Mouse (Mus musculus): ENCODE results near the gene Asphd1.
A peak's percentile ranks its signal among the peaks of the same experiment; 100 is the strongest.

Gene Asphd1

DNA sequence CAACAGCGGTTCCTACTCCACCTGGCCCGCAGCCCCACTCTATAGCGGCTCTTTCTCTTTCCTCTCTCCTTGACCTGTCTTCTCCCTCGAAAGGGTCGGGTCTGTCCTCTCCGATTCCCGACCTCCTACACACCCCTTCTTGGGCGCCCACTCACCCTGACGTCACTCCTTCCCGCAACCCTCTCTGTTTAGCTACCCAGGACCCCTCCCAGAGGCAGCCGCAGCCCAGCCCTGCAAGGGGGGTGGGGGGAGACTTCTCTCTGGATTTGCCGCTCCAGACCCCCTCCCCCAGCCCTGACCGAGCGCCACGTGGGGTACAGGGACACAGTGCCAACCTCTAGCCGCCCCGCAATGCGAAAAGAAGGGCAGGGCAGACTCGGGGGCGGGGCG, at the start of gene Asphd1:
Asphd1 (minus strand) TSS at position 180 of the 390 bp plus-strand sequence.
- DNase-seq (ENCODE audit: low read depth in 2 of 2, low spot score in 2 of 2), result no peak

DNA sequence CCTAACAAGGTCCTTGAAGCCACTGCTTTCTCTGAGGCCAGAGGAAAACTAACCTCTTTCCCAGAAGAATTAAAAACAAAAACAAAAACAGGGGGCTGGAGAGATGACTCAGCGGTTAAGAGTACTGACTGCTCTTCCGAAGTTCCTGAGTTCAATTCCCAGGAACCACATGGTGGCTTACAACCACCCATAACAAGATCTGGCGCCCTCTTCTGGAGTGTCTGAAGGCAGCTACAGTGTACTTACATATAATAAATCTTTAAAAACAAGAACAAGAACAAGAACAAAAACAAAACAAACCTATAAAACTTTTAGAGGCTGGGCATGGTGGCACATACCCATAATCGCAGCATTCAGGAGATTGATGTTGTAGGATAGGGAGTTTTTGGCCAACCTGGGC, 47.1 kb upstream of the Asphd1 start:
- DNase-seq (ENCODE audit: low read depth in 2 of 2, low spot score in 2 of 2), result no peak

DNA sequence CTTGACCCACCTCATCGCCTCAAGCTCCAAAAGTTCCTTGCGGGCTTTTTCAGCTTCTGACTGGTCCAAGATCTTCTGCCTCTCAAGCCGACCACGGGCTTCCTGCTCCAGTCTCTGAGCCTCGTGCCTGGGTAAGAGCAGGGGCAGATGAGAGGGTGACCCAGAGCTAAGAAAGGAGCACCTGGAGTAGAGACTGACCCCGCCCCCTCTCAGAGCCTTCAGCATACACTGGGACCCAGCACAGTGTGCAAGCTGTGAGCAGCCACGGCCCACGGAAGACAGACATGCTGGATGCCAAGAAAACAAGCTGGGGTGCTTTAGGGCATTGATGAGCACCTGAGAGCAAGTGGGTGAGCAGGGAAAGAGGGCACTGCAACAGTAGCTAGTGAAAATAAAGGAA, 39.4 kb upstream of the Asphd1 start:
- no peak for DNase-seq (ENCODE audit: low read depth in 2 of 2, low spot score in 2 of 2)

DNA sequence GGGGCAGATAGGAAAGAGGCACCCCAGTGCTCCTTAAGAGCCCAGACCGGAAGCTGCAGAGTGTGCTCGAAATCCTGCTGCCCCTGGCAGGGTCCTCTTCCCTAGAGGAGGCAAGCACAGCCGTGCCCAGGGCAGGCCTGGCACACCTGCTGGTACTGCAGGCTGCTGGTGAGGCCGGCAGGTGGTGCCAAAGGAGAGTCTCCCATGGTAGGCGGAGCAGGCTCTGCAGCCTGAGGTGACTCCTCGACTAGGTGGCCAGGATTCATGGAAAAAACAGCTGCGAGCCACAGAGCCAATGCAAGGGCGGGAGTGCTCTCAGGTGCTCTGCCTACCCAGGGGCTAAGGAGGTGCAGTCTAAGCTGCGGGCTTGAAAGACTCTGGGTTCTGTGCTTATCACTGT, 36.9 kb upstream of the Asphd1 start:
- no peak for DNase-seq (ENCODE audit: low read depth in 2 of 2, low spot score in 2 of 2)

DNA sequence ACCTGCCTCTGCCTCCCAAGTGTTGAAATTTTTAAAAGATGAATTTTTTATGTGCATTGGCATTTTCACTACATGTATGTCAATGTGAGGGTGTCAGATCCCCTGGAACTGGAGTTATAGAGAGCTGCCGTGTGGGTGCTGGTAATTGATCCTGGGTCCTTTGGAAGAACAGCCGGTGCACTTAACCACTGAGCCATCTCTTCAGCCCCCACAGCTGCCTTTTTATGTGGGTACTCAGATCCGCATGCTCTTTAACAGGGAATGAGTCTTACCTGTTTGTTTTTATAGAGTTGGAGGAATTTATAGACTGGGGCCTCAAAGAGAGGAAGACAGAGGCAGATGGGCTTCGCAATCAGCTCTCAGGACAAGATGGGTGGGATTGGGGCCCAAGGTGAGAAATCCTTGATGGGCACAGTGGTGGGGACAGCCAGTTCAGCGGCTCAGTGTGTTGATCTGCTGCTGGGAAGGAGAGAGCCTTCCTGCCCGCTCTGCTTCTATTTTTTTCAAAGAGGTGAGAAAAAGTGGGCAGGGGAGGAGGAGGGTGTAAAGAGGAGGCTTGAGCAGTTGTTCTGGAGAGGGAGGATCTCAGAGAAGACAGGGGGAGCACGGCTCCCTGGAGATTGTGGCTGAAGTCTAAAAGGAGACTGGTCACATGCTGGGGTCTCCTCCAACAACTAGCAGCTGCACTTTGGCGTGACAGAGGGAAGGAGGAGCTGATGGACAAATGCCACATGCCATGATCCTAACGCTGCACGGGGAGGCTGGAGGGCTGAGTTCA, 35.5 kb upstream of the Asphd1 start:
- no peak for DNase-seq (ENCODE audit: low read depth in 2 of 2, low spot score in 2 of 2)

DNA sequence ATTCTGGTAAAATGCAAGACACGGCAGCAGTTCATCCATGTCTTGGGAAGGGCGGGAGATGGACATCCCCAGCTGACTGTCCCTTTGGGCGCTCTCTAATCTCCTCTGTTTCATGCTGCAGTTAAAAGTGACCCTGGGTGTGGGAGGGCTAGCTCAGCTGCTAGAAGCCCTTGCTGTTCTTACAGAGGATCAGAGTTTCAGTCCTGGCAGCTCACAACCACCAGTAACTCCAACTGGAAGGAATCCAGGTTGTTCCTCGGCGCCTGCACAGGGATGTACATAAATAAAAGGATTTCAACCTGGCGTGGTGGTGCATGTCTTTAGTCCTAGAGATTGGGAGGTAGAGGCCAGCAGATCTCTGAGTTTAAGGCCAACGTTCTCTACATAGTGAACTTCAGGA, 33.7 kb upstream of the Asphd1 start:
- no peak for DNase-seq (ENCODE audit: low read depth in 2 of 2, low spot score in 2 of 2)

DNA sequence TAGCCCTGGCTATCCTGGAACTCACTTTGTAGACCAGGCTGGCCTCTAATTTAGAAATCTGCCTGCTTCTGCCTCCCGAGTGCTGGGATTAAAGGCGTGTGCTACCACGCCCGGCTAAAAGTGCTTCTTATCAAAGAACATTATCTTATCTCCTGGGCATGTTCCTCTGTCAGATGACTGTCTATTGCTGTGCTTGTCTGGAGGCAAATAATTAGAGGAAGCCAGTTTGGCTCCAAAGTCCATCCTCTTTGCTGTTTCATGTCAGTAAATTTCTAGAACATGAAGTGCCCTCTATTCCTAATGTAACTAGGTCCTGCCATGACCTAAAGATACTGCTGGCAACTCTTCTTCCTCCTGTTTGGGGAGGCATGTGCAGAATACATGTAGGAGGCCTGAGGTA, 32.7 kb upstream of the Asphd1 start:
- DNase-seq (ENCODE audit: low read depth in 2 of 2, low spot score in 2 of 2), result no peak

DNA sequence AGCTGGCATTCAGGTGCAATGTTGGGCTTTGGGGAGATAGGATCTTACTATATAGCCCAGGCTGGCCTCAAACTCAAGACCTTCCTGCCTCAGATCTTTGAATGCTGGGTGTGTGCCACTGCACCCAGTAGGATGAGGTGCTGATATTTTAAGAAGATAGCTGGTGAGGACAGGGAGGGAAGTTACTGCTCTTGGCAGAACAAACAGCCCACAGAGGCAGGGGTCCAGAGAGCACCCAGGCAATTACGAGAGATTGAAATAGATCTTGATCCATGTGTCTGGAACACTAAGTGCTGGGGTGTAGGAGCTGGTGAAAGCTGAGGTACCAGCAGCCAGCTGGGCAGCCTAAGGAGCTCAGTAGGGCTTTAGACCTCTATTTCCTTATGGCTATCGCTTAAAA, 32.2 kb upstream of the Asphd1 start:
- DNase-seq (ENCODE audit: low read depth in 2 of 2, low spot score in 2 of 2), result no peak

DNA sequence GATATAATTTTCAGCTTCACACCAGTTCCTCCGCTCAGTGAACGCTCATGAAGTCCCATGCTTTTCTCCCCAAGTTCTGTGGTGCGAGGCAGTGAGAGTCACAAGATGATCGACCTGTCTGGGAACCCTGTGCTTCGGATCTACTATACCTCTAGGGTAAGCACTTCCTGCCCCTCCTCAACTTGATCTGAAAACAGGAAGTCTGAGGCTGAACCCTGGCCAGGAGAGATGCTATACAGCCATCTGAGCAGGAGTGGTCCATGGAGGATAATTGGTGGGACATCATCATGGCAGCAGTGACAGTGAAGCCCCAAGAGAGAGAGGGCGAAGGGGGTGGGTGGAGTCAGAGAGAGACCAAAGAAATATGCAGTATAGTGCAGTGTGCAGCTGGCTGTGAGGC, 29.5 kb upstream of the Asphd1 start:
- DNase-seq (ENCODE audit: low read depth in 2 of 2, low spot score in 2 of 2), result peak; percentile 11 to 30

DNA sequence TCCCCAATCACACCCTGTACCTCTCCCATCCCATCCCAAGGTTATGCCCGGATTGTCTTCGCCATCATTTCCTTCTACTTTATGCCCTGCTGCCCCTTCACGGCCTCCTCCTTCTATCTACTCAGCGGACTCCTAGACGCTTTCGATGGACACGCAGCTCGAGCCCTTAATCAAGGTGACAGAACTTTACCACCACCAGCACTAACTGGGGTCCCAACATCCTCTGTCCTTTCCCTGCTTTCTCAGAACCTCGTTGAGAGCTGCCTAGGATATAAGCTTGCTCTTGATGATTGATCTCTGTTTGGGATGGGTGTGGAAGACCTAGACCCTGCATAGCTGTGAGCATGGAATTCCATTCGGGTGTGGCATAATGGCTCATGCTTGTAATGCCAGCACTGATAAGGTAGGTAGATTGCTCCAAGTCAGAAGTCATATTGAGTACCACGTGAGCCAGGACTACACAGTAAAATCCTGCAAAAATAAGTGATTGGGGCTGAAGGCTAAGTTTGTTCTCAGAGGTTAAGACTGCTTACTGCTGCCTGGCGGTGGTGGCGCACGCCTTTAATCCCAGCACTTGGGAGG, 27.6 kb upstream of the Asphd1 start:
- DNase-seq (ENCODE audit: low read depth in 2 of 2, low spot score in 2 of 2), result no peak

DNA sequence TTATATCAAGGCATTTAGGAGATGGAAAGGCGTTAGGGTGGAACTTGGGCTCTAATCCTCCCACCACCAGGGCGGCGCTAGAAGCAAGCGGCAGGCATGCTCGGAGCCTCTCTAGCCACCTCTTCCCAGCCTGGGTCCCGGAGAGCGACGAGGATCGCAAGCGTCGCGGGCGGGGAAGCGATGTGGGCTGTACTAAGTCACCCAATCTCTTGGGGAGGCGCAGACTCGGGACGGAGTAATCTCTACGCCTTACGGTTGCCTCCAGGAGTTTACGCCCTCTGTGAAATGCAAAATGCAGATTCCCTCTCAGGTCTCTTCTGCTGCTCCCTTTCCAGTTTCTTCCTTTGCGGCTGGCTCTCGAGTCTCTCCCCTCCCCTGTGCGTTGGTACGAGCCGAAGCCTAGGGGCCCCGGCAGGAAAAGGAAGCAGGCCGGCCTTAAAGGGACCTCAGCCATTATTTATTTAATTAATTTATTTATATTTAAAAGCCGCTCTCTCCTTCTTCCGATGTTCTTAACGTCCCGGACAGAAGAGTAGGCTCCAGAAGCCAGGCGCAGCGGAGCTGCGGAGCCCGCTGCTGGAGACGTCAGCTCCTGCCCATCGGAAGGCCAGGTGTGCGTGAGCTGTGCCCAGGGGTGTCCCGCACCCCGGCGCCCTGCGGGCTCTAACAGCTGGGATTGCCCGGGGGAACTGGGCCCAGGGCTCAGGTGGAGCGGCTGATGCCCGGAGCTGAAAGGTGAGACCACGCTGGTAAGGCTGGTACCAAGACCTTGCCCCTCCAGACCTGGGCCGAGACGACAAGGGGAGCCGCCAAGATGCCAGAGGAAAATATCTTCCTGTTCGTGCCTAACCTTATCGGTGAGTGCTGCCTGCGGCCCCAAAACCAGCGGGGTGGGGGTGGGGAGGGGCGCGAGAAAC, 26.8 kb upstream of the Asphd1 start, which contains the start of gene Cdiptos:
Cdiptos (minus strand) TSS at position 149 of the 917 bp plus-strand sequence.
- peak; percentile 94 to 96 for DNase-seq (ENCODE audit: low read depth in 2 of 2, low spot score in 2 of 2)

DNA sequence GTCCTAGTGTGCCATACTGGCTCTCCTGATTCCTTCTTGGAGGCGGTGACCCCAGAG, 26.3 kb upstream of the Asphd1 start, which contains the start of gene Cdipt:
Cdipt (plus strand) TSS at position 22 of the 57 bp plus-strand sequence.
- DNase-seq (ENCODE audit: low read depth in 2 of 2, low spot score in 2 of 2), result no peak

DNA sequence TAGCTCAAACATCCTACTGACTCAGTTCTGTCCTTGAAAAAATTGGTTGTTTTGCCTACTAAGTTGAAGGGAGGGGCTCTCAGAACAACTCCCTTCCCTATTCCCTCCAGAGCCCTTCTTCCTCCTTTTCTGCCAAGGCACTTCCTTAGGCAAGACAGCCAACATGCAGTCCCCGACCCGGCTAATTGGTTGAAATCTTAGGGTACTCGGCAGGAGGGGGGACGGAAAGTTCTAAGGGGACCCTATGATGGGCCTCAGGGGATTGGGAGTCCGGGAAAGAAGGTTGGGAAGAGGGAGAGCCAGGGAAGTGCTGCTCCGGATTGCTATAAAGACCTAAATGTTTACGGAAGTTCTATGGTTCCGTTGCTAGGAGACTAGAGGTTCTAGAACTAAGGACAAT, 26.1 kb upstream of the Asphd1 start:
- DNase-seq (ENCODE audit: low read depth in 2 of 2, low spot score in 2 of 2), result no peak

DNA sequence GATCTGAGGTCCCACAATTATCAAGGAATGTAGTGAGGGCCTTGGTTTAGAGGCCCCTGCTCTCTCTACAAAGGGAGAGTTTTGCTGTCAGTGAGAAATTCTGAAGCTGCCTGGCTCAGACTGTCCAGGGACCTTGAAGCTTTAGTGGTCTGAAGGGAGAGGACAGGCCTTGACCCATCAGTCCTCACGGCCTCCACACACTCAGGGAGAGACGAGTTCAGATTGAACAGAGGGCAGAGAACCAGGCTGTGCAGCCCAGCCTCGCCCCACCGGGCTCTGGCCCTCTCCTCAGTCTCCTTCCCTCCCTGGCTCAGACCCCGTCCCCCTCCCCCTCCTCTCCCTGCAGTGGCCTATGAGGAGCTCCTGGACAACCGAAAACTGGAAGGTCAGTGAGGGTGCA, 18.0 kb upstream of the Asphd1 start:
- DNase-seq (ENCODE audit: low read depth in 2 of 2, low spot score in 2 of 2), result no peak

DNA sequence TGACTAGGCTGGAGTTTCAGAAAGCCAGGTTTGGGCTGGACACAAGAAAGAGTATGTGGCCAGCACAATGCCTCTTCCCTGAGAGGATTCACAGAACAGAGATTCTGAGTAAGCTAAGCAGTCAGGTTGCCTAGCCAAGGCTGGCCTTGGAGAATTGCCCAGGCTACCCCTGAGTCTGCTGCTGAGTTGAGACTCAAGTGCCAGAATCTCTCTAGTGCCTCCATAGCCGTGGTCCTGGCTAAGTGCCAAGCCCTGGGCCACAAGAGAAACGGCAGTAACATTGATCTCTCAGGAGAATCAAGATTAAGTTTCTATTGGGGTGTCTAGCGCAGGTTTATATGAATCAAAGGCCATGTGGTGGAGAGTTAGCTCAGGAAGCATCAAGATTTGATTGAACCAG, 16.2 kb upstream of the Asphd1 start:
- no peak for DNase-seq (ENCODE audit: low read depth in 2 of 2, low spot score in 2 of 2)

DNA sequence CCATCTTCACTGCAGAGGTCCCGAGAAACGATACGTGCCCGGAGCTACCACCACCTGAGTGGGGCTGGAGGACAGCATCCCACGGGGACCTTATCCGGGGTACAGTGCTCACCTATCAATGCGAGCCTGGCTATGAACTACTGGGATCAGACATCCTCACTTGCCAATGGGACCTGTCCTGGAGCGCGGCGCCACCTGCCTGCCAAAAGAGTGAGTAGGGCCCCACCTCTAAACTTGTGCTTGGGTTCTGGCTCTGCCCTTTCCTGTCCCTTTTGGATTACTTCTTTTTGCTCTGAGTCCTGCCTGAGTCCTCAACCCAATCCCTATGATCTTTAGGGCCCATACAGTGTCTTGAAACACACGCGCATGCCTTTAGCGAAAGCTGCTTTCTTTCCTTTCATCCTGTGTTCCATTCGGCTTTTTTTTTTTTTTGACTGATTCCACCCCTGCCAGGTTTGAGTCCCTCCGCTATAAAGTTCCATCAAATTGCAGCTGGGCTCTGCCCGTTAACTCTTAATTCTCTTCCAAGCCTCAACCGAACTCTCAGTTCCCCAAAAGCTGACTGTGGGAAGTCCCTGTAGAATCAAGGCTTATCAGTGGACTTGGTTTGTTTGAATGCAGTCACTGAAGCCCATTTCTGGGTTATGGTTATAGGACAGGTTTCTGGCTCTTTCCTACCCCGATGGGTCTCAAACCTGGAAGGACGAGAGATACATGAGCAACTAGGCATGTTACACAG, 14.3 kb upstream of the Asphd1 start:
- DNase-seq (ENCODE audit: low read depth in 2 of 2, low spot score in 2 of 2), result no peak

DNA sequence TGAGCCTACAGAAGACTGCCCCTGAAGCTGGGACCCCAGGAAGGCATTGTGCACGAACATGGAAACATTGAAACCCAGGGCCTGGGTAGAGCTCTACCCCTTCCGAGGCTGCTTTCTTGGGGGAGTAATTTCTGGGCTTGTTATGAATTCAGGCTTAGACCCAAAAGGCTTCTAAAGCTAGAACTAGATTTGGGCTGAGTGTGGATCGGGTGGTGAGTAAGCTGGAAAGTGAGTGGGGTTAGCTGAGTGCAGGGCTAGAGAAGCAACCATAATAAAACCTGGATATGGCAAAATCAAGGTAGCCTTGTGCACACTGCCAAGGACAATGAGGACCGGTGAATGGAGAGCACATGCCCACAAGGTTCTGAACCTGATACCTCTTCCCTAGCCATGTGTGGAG, 12.6 kb upstream of the Asphd1 start:
- DNase-seq (ENCODE audit: low read depth in 2 of 2, low spot score in 2 of 2), result no peak

DNA sequence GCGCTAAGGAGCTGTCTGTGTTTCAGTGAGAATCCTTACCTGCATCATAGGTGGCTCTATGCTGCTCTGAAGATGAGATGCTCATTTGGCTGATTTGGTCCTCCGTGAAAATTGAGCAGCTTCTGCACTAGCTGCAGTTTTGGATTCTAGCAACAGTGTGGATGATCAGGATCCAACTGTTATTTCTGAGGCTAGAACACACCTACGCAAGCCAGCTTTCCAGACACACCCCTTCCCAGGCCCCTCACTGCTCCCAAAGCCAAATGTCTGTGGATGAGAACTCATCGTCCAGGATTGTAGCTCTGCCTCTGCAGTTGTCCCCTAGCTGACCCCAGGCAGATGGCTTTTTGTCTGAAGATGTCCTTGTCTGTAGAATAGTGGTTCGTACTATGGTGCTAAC, 11.7 kb upstream of the Asphd1 start:
- DNase-seq (ENCODE audit: low read depth in 2 of 2, low spot score in 2 of 2), result no peak

DNA sequence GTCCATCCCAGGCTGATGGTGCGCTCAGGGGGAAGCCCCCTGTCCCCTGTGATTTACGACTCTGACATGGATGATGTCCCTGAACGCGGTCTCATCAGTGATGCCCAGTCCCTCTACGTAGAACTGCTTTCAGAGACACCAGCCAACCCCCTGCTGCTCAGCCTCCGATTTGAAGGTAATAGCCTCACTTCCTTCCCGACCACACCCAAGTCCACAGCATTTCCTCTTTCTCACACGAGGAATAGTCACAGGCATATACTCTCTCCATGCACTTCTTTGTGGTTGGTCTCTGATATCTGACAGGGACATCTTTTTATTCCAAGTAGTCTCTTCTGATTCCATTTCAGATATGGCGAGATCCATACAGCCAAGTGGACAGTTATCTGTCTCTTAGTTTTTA, 10.4 kb upstream of the Asphd1 start:
- DNase-seq (ENCODE audit: low read depth in 2 of 2, low spot score in 2 of 2), result no peak

DNA sequence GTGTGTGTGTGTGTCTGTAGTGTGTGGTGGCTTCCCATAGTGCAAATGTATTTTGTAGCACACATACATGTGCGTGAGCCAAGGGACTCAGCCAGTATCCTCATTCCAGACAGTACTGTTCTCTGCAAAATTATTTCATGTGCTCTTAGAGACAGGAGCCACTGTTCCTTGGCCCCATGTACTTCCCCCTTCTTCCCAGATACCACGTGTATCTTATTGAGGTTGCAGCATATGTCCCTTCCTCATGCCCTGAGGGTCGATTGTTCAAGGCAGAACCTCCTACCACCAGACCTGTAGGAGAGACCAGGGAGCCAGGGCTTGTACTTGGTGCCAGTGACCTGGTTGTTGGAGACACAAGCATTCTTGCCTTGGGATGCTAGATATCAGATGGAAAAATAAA, 5.7 kb upstream of the Asphd1 start:
- no peak for DNase-seq (ENCODE audit: low read depth in 2 of 2, low spot score in 2 of 2)

DNA sequence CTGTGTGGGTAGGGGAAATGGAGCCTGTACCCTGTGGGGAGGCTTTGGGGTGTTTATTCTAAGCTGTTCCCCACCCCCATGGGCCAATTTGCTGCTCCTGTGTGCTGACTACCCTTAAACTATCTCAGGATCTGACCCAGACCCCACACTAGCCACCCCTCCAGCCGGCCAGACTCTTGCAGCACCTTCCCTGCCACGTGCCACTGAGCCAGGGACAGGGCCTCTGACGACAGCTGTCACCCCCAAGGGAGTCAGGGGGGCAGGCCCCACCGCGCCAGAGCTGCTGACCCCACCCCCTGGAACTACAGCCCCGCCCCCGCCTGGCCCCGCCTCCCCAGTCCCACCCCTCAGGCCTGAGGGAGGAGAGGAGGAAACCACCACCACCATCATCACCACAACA, 3.3 kb upstream of the Asphd1 start:
- DNase-seq (ENCODE audit: low read depth in 2 of 2, low spot score in 2 of 2), result no peak

DNA sequence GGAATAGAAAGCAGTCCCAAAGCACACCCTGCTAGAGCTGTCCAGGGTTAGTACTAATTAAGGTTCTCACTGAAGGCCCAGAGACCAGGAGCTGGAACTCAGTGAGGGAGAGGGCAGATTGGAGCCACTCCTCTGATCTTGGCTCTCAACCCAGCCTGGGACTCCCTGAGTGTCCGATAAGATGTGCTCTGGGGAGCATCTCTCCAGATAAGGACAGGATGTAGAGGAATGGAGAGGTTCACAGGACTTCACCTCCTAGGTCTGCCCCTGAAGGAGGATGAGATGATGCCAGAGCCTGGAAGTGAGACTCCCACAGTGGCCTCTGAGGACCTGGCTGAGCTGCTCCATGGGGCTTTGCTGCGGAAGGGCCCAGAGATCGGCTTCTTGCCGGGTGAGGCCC, 2.4 kb upstream of the Asphd1 start:
- no peak for DNase-seq (ENCODE audit: low read depth in 2 of 2, low spot score in 2 of 2)

Measured in CD8-positive naive resting alpha-beta T cell, adult 2 months (primary cell).